Comparison of ENCODE assay signal across 22 mouse cellular contexts in genomic region chr8:107111340-107112105, GRCm38 (mm10). TPM values are rescaled to one million over a fixed set of nuclear protein-coding genes. Genes with fewer than 3 reads are reported as not detected.
DNase-seq lines count a peak whose midpoint lies in the region; ATAC-seq and TF ChIP-seq lines count a peak whose summit lies in the region.
"Had no signal": no experiment of that assay in that cellular context is flagged by ENCODE, and none has a peak within 500 bp of the region (broad histone marks: within the 10 kb centered on the region; RNA-seq: fewer than 3 reads in every experiment).

No protein-coding gene starts in this region.

- no peak overlapping the region for H3K4me2 ChIP-seq in lung, postnatal 0 days (replicated peaks; ENCODE audit: low read depth, low read length)
- H3K4me2 ChIP-seq: embryonic facial prominence, embryonic 13.5 days; hindbrain, embryonic 12.5 days; liver, embryonic 11.5 days had no signal

- H3K9me3 ChIP-seq in lung, postnatal 0 days (ENCODE audit: low read length): no peaks in the 10 kb centered on the region
- no peaks in the 10 kb centered on the region for H3K9me3 ChIP-seq in MEL (replicated peaks; ENCODE audit: insufficient read depth, low read length)
- H3K9me3 ChIP-seq: embryonic facial prominence, embryonic 13.5 days; hindbrain, embryonic 12.5 days; limb, embryonic 10.5 days; midbrain, embryonic 10.5 days had no signal

- peaks cover 2% of the 10 kb centered on the region for H3K4me1 ChIP-seq in kidney, adult 2 months (ENCODE audit: control insufficient read depth, insufficient read depth, low read length)
- no peaks in the 10 kb centered on the region; the same call in 1 of the 2 replicates for H3K4me1 ChIP-seq in lung, postnatal 0 days (ENCODE audit: insufficient read depth, low read depth, low read length)
- H3K4me1 ChIP-seq in MEL (ENCODE audit: control insufficient read depth in 1 of 2, insufficient read depth in 2 of 2, low read length in 2 of 2): peaks cover 0 to 18% of the 10 kb centered on the region in 2 experiments; a peak in 2 of 4 replicates

- DNase-seq in kidney, adult 2 months: peak; percentile 56
- DNase-seq in kidney, adult 18-20 months: no peak
- peak; percentile 58 for DNase-seq in lung, postnatal 0 days (ENCODE audit: low spot score)
- DNase-seq in lung, adult 18-20 months: no peak
- peak; percentile 86 for DNase-seq in MEL (ENCODE audit: low read depth, low spot score)
- DNase-seq in lung, postnatal 14 days: peak; percentile 39
- no peak for DNase-seq in left cerebral cortex, adult 9 months (ENCODE audit: low spot score in 2 of 2)
- DNase-seq: cerebellum, adult 9-10 months; gastrocnemius, postnatal 10 days; heart, adult 2 months; right cerebral cortex, postnatal 25 days had no signal

- no peak for ATAC-seq in lung, postnatal 0 days
- ATAC-seq: inflammation-experienced regulatory T-cells, adult 6 months had no signal

- H3K27ac ChIP-seq in kidney, adult 2 months (ENCODE audit: insufficient read depth, low read depth, low read length): no peak overlapping the region
- no peak overlapping the region for H3K27ac ChIP-seq in lung, postnatal 0 days (ENCODE audit: low read length)
- H3K27ac ChIP-seq in MEL (ENCODE audit: control insufficient read depth, low read depth, low read length): no peak overlapping the region
- H3K27ac ChIP-seq: embryonic facial prominence, embryonic 13.5 days; heart, adult 2 months; hindbrain, embryonic 12.5 days; layer of hippocampus, adult 2 months; limb, embryonic 10.5 days; midbrain, embryonic 10.5 days; stomach, postnatal 0 days had no signal

- no peak for TF ChIP-seq POLR2A in kidney, adult 2 months (IDR thresholded peaks at IDR 0.05; ENCODE audit: low read depth, low read length)
- no peak for TF ChIP-seq POLR2A in MEL (IDR thresholded peaks at IDR 0.05; ENCODE audit: control insufficient read depth in 1 of 2, insufficient read depth in 1 of 2, low read depth in 1 of 2, low read length in 2 of 2, poor library complexity in 1 of 2)

- WGBS in kidney, adult 2 months: 83% methylated on average over 10 of the region's 11 CpGs
- 69% methylated on average over 9 of the region's 11 CpGs for WGBS in lung, postnatal 0 days

- H3K79me2 ChIP-seq in MEL (ENCODE audit: control insufficient read depth, insufficient read depth, low read length, poor library complexity): no peaks in the 10 kb centered on the region

- TF ChIP-seq EP300 in lung, postnatal 0 days (IDR thresholded peaks at IDR 0.05): no peak
- peak in 1 of 2 experiments; percentile 37; a peak in 1 of 4 replicates for TF ChIP-seq EP300 in MEL (IDR thresholded peaks at IDR 0.05; ENCODE audit: low read depth in 1 of 2, low read length in 2 of 2)

- no peaks in the 10 kb centered on the region for H3K36me3 ChIP-seq in kidney, adult 2 months (ENCODE audit: control insufficient read depth, insufficient read depth, low read length)
- no peaks in the 10 kb centered on the region for H3K36me3 ChIP-seq in lung, postnatal 0 days (ENCODE audit: insufficient read depth, low read length)
- H3K36me3 ChIP-seq in MEL (ENCODE audit: control insufficient read depth in 1 of 2, insufficient read depth in 2 of 2, low read length in 2 of 2): peaks cover 0 to 27% of the 10 kb centered on the region in 2 experiments; a peak in 2 of 4 replicates
- H3K36me3 ChIP-seq: embryonic facial prominence, embryonic 13.5 days; hindbrain, embryonic 12.5 days; limb, embryonic 10.5 days; midbrain, embryonic 10.5 days had no signal

- H3K4me3 ChIP-seq in kidney, adult 2 months (ENCODE audit: insufficient read depth, low read depth, low read length): no peak overlapping the region
- H3K4me3 ChIP-seq in lung, postnatal 0 days (ENCODE audit: low read depth, low read length): no peak overlapping the region
- H3K4me3 ChIP-seq in MEL (ENCODE audit: control insufficient read depth in 1 of 2, insufficient read depth in 1 of 2, low read depth in 2 of 2, low read length in 2 of 2): no peak overlapping the region
- H3K4me3 ChIP-seq: embryonic facial prominence, embryonic 13.5 days; heart, adult 2 months; hindbrain, embryonic 12.5 days; layer of hippocampus, adult 2 months; limb, embryonic 10.5 days; midbrain, embryonic 10.5 days had no signal

- no peak overlapping the region for H3K9ac ChIP-seq in lung, postnatal 0 days (replicated peaks; ENCODE audit: low read depth)
- H3K9ac ChIP-seq in MEL (ENCODE audit: control insufficient read depth, low read depth, low read length, poor library complexity, severe bottlenecking): no peak overlapping the region
- H3K9ac ChIP-seq: embryonic facial prominence, embryonic 13.5 days; hindbrain, embryonic 12.5 days had no signal

- no peak for TF ChIP-seq CTCF in kidney, adult 2 months (conservative IDR thresholded peaks at IDR 0.05; ENCODE audit: insufficient read depth, insufficient read length, low read depth, low read length)
- TF ChIP-seq CTCF in lung, postnatal 0 days (IDR thresholded peaks at IDR 0.05): no peak
- no peak for TF ChIP-seq CTCF in MEL (IDR thresholded peaks at IDR 0.05 in 2 of 3, conservative IDR thresholded peaks at IDR 0.05 in 1 of 3; ENCODE audit: control insufficient read depth in 1 of 3, insufficient read depth in 1 of 3, low read depth in 2 of 3, low read length in 3 of 3, poor library complexity in 1 of 3, severe bottlenecking in 1 of 3)

- TF ChIP-seq RAD21 in MEL (IDR thresholded peaks at IDR 0.05; ENCODE audit: low read depth, low read length): no peak

- no peaks in the 10 kb centered on the region for H3K27me3 ChIP-seq in kidney, adult 2 months (replicated peaks; ENCODE audit: control insufficient read depth, insufficient read depth, low read length)
- H3K27me3 ChIP-seq in lung, postnatal 0 days (replicated peaks; ENCODE audit: insufficient read depth, low read length): no peaks in the 10 kb centered on the region
- no peaks in the 10 kb centered on the region for H3K27me3 ChIP-seq in MEL (ENCODE audit: control insufficient read depth in 1 of 2, insufficient read depth in 2 of 2, low read length in 2 of 2)
- H3K27me3 ChIP-seq: embryonic facial prominence, embryonic 13.5 days; hindbrain, embryonic 12.5 days had no signal

TF ChIP-seq in MEL, 35 proteins besides CTCF, POLR2A, EP300 and RAD21:
- TF ChIP-seq ZKSCAN1 (IDR thresholded peaks at IDR 0.05; ENCODE audit: low read depth, low read length) (peak; percentile 61), RCOR1 (IDR thresholded peaks at IDR 0.05; ENCODE audit: low read depth, low read length) (peak; percentile 52; the same call in 1 of the 2 replicates), ZMIZ1 (IDR thresholded peaks at IDR 0.05; ENCODE audit: low read depth, low read length) (no peak), TCF12 (IDR thresholded peaks at IDR 0.05; ENCODE audit: low read depth, low read length) (no peak), UBTF (IDR thresholded peaks at IDR 0.05; ENCODE audit: borderline replicate concordance, insufficient read depth, low read depth, low read length) (no peak), GATA1 (IDR thresholded peaks at IDR 0.05; ENCODE audit: low read depth, low read length) (peak; percentile 77), SIN3A (IDR thresholded peaks at IDR 0.05; ENCODE audit: low read length) (0 out of 2 replicates have a peak, but pooled peaks have one; percentile 18), ZNF384 (IDR thresholded peaks at IDR 0.05; ENCODE audit: low read depth, low read length) (peak; percentile 94), MYB (IDR thresholded peaks at IDR 0.05; ENCODE audit: low read depth, low read length) (no peak)

RNA-seq across cellular contexts. Expression of gene Terf2, which starts 15.2 kb away (rescaled TPM):
- 8.7 and 12.2 TPM in 2 replicates for polyA plus RNA-seq in kidney, adult 2 months (2012; rRNA removed)
- polyA plus RNA-seq in lung, postnatal 0 days (2015; fragmentation: Nextera tagmentation; extraction: Ambion mirVana): 13.1 and 13.2 TPM in 2 replicates
- 14.1 and 15.0 TPM in 2 replicates for total RNA-seq in MEL (2012; rRNA removed)
- polyA plus RNA-seq in MEL (2012; ENCODE audit: insufficient read depth in 1 of 2, insufficient read length in 2 of 2, low read depth in 1 of 2, low replicate concordance in 2 of 2, missing spikeins in 1 of 2): 10 to 100 TPM in 1 of 2 experiments, not detected in 1; 36.7 TPM

RNA-seq across cellular contexts. Expression of gene Cyb5b, which starts 38.9 kb away (rescaled TPM):
- 186 and 203 TPM in 2 replicates for polyA plus RNA-seq in kidney, adult 2 months (2012; rRNA removed)
- polyA plus RNA-seq in lung, postnatal 0 days (2015; fragmentation: Nextera tagmentation; extraction: Ambion mirVana): 58.4 and 63.1 TPM in 2 replicates
- 66.5 and 67.9 TPM in 2 replicates for total RNA-seq in MEL (2012; rRNA removed)
- 10 to 100 TPM; 69.4 to 79.1 TPM for polyA plus RNA-seq in MEL (2012; ENCODE audit: insufficient read depth in 1 of 2, insufficient read length in 2 of 2, low read depth in 1 of 2, low replicate concordance in 2 of 2, missing spikeins in 1 of 2)

RNA-seq across cellular contexts. Expression of gene Tmed6, which starts 46.1 kb away (rescaled TPM):
- 55.0 and 65.3 TPM in 2 replicates for polyA plus RNA-seq in kidney, adult 2 months (2012; rRNA removed)
- 2.3 and 2.4 TPM in 2 replicates for polyA plus RNA-seq in lung, postnatal 0 days (2015; fragmentation: Nextera tagmentation; extraction: Ambion mirVana)
- not detected in 2 replicates for total RNA-seq in MEL (2012; rRNA removed)
- not detected for polyA plus RNA-seq in MEL (2012; ENCODE audit: insufficient read depth in 1 of 2, insufficient read length in 2 of 2, low read depth in 1 of 2, low replicate concordance in 2 of 2, missing spikeins in 1 of 2)
- total RNA-seq: gastrocnemius, postnatal 10 days; heart, adult 2 months had no signal
- polyA plus RNA-seq: cortical plate, adult 2 months; embryonic facial prominence, embryonic 13.5 days; heart, adult 2 months; heart, postnatal 0 days; hindbrain, embryonic 12.5 days; midbrain, embryonic 10.5 days; neural tube, embryonic 14.5 days had no signal

RNA-seq across cellular contexts. Expression of gene Nip7, which starts 54.8 kb away (rescaled TPM):
- polyA plus RNA-seq in kidney, adult 2 months (2012; rRNA removed): 38.2 and 54.3 TPM in 2 replicates
- 33.5 and 37.3 TPM in 2 replicates for polyA plus RNA-seq in lung, postnatal 0 days (2015; fragmentation: Nextera tagmentation; extraction: Ambion mirVana)
- total RNA-seq in MEL (2012; rRNA removed): 261 and 278 TPM in 2 replicates
- 100 to 1,000 TPM; 189 to 336 TPM for polyA plus RNA-seq in MEL (2012; ENCODE audit: insufficient read depth in 1 of 2, insufficient read length in 2 of 2, low read depth in 1 of 2, low replicate concordance in 2 of 2, missing spikeins in 1 of 2)

RNA-seq across cellular contexts. Expression of gene Cog8, which starts 55.0 kb away (rescaled TPM):
- 29.4 and 32.2 TPM in 2 replicates for polyA plus RNA-seq in kidney, adult 2 months (2012; rRNA removed)
- polyA plus RNA-seq in lung, postnatal 0 days (2015; fragmentation: Nextera tagmentation; extraction: Ambion mirVana): 24.3 and 25.9 TPM in 2 replicates
- 18.1 and 27.2 TPM in 2 replicates for total RNA-seq in MEL (2012; rRNA removed)
- 10 to 100 TPM in 1 of 2 experiments, not detected in 1; 27.0 TPM for polyA plus RNA-seq in MEL (2012; ENCODE audit: insufficient read depth in 1 of 2, insufficient read length in 2 of 2, low read depth in 1 of 2, low replicate concordance in 2 of 2, missing spikeins in 1 of 2)

Comparison
In these comparisons a context has a peak if more than half of its experiments do, and no peak if none do; other contexts are left out.
1. DNase-seq: peak in kidney, adult 2 months (single experiment), lung, postnatal 0 days (single experiment), MEL (single experiment) and lung, postnatal 14 days (single experiment); none in kidney, adult 18-20 months (single experiment), lung, adult 18-20 months (0 of 2) and left cerebral cortex, adult 9 months (0 of 2).
2. RNA of gene Tmed6, which starts 46.1 kb away (polyA plus RNA-seq): 55.0 to 65.3 TPM in kidney, adult 2 months; 2.3 to 2.4 TPM in lung, postnatal 0 days and not detected in MEL; every median in the first group is over 10 times any median in the second.